Mouse (Mus musculus) limb, embryonic 14.5 days (tissue): ENCODE data around the gene Alkbh5. TPM values are rescaled to one million over a fixed set of nuclear protein-coding genes. Genes with fewer than 3 reads are reported as not detected.
"Not testable (repeated sequence)": the region's sequence is repeated elsewhere in the genome, so short reads cannot be mapped to it uniquely, and the experiment has no call there.

Experiments
- ATAC-seq: fragments of 200-750 bp; cut with Nextera tagmentation; 2 replicates; pipeline ENCODE4 v1.8.0; 2017; ENCODE audit warnings: low read depth, moderate number of reproducible peaks, moderate TSS enrichment; ENCODE audit not compliant: low FRiP score
- DNase-seq: peaks from one replicate; pipeline ENCODE4 v3.0.0-alpha.2; 2015; ENCODE audit warnings: low spot score
- H3K27ac ChIP-seq: fragments of 300-500 bp; sonication (generic); replicated peaks from 2 replicates; pipeline ENCODE4 v1.5.1; 2014; ENCODE audit warnings: low read depth, mild to moderate bottlenecking, low read length, moderate library complexity, mixed read lengths
- H3K27me3 ChIP-seq: fragments of 300-500 bp; sonication (generic); 2 replicates; pipeline ENCODE4 v1.6.1; 2014; ENCODE audit warnings: low read length, mixed read lengths; ENCODE audit not compliant: control insufficient read depth, insufficient read depth
- H3K36me3 ChIP-seq: fragments of 300-500 bp; sonication (generic); 2 replicates; pipeline ENCODE4 v1.6.1; 2014; ENCODE audit warnings: mild to moderate bottlenecking, low read length, moderate library complexity, mixed read lengths; ENCODE audit not compliant: control insufficient read depth, insufficient read depth
- H3K4me1 ChIP-seq: fragments of 300-500 bp; sonication (generic); 2 replicates; pipeline ENCODE4 v1.6.1; 2014; ENCODE audit warnings: antibody characterized with exemption, low read length, mixed read lengths; ENCODE audit not compliant: control insufficient read depth, insufficient read depth
- H3K4me2 ChIP-seq: fragments of 300-500 bp; sonication (generic); replicated peaks from 2 replicates; pipeline ENCODE4 v1.6.1; 2014; ENCODE audit warnings: low read depth, mild to moderate bottlenecking, low read length, moderate library complexity; ENCODE audit not compliant: severe bottlenecking
- H3K4me3 ChIP-seq: fragments of 300-500 bp; sonication (generic); replicated peaks from 2 replicates; pipeline ENCODE4 v1.5.1; 2014; ENCODE audit warnings: low read length
- H3K9ac ChIP-seq: fragments of 300-500 bp; sonication (generic); 2 replicates; pipeline ENCODE4 v1.6.1; 2014; ENCODE audit warnings: mild to moderate bottlenecking, low read depth, low read length, moderate library complexity; ENCODE audit not compliant: severe bottlenecking
- H3K9me3 ChIP-seq: fragments of 300-500 bp; sonication (generic); 2 replicates; pipeline ENCODE4 v1.6.1; 2016; ENCODE audit warnings: low read length; ENCODE audit not compliant: control insufficient read depth
- POLR2A ChIP-seq: fragments of 200-500 bp; IDR thresholded peaks from 2 replicates; pipeline ENCODE4 v1.8.0; 2012; ENCODE audit warnings: inconsistent platforms, mild to moderate bottlenecking, moderate library complexity, borderline replicate concordance; ENCODE audit not compliant: insufficient read depth, insufficient read length; ENCODE audit errors: extremely low read depth
- WGBS: fragments of 180-500 bp; shearing (Covaris S2); extraction: QIAGEN DNeasy Blood & Tissue Kit; methylation state at CpG from one replicate; pipeline ENCODE4 v1.1.7; 2014; 5-methylcytosine and 5-hydroxymethylcytosine counted together
- polyA plus RNA-seq, 2 experiments: library from polyadenylated mRNA; depleted of rRNA in 1 of 2; stranded (reverse) in 1 of 2; unstranded in 1 of 2; fragments of >200 nt; fragmentation: Nextera tagmentation in 1 of 2; extraction: Ambion mirVana in 1 of 2; gene quantifications; 2 replicates each; pipeline versions ENCODE4 v1.2.1 to v1.2.3; 2012 to 2014

The Alkbh5 gene
- polyA plus RNA-seq, 2 experiments: 19.3 to 30.2 TPM

DNA sequence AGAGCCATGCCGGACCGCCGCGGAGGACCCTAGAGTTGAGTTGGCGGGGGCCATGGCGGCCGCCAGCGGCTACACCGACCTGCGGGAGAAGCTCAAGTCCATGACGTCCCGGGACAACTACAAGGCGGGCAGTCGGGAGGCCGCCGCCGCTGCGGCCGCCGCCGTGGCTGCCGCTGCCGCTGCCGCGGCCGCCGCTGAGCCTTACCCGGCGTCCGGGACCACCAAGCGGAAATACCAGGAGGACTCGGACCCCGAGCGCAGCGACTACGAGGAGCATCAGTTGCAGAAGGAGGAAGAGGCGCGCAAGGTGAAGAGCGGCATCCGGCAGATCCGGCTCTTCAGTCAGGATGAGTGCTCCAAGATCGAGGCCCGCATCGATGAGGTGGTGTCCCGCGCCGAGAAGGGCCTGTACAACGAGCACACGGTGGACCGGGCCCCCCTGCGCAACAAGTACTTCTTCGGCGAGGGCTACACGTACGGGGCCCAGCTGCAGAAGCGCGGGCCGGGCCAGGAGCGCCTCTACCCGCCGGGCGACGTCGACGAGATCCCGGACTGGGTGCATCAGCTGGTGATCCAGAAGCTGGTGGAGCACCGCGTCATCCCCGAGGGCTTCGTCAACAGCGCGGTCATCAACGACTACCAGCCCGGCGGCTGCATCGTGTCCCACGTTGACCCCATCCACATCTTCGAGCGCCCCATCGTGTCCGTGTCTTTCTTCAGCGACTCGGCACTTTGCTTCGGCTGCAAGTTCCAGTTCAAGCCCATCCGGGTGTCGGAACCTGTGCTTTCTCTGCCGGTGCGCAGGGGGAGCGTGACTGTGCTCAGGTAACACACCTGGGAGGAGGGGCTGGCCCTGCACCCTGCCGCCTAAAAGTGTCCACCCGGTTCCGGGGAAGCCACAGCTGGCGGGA is 2.4 kb downstream of the Alkbh5 start:
- Histone ChIP-seq H3K27ac (peak overlapping the region; percentile 100), H3K4me1 (peaks cover 21% of the 10 kb centered on the region), H3K4me2 (peak overlapping the region; percentile 91), H3K4me3 (peak overlapping the region; percentile 95), H3K9ac (peak overlapping the region; percentile 89), H3K36me3 (peaks cover 30% of the 10 kb centered on the region), H3K27me3 (no peaks in the 10 kb centered on the region), H3K9me3 (no peaks in the 10 kb centered on the region)
- WGBS: under 1% methylated on average over 76 of the region's 93 CpGs
- no peak for TF ChIP-seq POLR2A
- DNase-seq (peak; percentile 9), ATAC-seq (peak; percentile 4; the same call in 1 of the 2 replicates)

DNA sequence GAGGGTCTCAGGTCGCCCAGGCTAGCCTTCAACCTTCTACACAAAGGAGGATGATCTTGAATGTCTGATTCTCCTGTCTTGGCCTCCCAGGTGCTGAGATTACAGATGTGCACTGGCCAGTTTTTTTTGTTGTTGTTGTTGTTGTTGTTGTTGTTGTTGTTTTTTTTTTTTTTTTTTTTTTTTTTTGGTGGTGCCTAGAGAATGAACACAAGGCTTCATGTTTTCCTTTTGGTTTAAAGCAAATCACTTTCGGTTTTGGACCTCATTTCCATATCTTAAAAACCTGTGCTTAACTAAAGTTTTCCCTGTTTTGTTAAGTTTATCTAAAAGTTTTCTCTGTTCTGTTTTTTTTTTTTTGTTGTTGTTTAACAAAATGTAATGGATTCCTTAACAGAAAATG is 3.4 kb downstream of the Alkbh5 start:
- 2% methylated on average over 2 of the region's 2 CpGs for WGBS

DNA sequence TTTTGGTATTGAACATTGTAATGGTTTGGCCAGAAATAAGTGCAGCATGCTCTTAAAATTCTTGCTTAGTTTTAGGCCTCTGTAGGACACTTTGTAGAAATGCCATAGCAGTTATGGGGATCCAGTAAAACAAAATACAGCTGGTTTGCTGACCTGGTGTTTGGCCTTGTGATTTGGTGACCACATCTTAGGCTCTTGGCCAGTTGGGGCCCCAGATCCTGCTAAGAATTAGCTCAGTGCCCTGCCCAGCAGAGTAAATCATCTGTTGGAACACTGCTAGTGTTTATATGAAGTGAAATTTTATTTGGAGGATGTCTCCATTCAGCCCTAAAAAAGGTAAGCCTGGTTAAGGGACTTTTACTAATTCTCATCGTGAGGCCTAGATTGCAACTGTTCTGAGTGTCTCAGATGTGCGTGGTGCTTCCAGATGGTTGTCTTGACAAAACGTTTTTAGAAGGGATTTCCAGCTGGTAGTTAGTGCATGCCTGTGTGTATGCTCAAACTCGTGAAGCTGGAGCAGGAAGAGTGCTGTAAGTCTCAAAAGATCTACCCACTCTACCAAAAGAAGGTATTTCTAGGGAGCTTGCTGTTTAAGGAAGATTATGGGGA is 3.9 kb downstream of the Alkbh5 start:
- Histone ChIP-seq H3K9me3 (no peaks in the 10 kb centered on the region), H3K9ac (peak overlapping the region; percentile 47), H3K27me3 (no peaks in the 10 kb centered on the region), H3K27ac (no peak overlapping the region), H3K4me1 (peaks cover 28% of the 10 kb centered on the region), H3K36me3 (peaks cover 39% of the 10 kb centered on the region), H3K4me2 (peak overlapping the region; percentile 91), H3K4me3 (peak overlapping the region; percentile 95)
- no peak for DNase-seq
- WGBS: 8% methylated on average over 4 of the region's 4 CpGs
- no peak for TF ChIP-seq POLR2A
- ATAC-seq: no peak

More for the DNA sequence above, 3.4 kb downstream of the Alkbh5 start:
- no peak for ATAC-seq
- Histone ChIP-seq H3K27me3 (no peaks in the 10 kb centered on the region), H3K36me3 (peaks cover 37% of the 10 kb centered on the region), H3K4me2 (peak overlapping the region; percentile 91), H3K4me3 (peak overlapping the region; percentile 95), H3K27ac (no peak overlapping the region), H3K4me1 (peaks cover 28% of the 10 kb centered on the region), H3K9me3 (no peaks in the 10 kb centered on the region), H3K9ac (peak overlapping the region; percentile 89)
- no peak for DNase-seq
- no peak for TF ChIP-seq POLR2A

DNA sequence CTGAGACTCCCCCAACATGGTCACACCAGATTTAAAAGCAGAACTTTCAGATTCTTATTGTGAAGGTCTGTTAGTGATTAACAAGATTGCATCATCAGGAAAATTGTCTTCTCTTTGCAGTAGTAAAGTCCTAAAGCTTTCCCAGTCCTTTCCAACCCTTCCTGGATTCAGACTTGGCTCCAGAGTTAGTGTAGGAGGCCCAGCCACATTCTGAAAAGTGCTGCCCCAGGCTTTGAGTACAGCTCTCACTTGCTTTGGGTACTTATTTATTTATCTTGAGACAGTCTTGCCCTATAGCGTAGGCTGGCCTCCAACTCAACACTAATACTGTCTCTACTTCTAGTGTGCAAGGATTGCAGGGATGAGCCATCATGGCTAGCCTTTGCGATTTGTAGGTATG is 4.6 kb downstream of the Alkbh5 start:
- no peak overlapping the region for H3K27ac ChIP-seq
- H3K4me1 ChIP-seq: peaks cover 28% of the 10 kb centered on the region
- 65% methylated on average over 2 of the region's 2 CpGs for WGBS
- no peak for DNase-seq
- no peak for ATAC-seq
- peak overlapping the region; percentile 47 for H3K9ac ChIP-seq
- H3K4me2 ChIP-seq: peak overlapping the region; percentile 91
- H3K4me3 ChIP-seq: peak overlapping the region; percentile 95
- TF ChIP-seq POLR2A: no peak
- H3K9me3 ChIP-seq: no peaks in the 10 kb centered on the region
- H3K36me3 ChIP-seq: peaks cover 39% of the 10 kb centered on the region
- H3K27me3 ChIP-seq: no peaks in the 10 kb centered on the region

DNA sequence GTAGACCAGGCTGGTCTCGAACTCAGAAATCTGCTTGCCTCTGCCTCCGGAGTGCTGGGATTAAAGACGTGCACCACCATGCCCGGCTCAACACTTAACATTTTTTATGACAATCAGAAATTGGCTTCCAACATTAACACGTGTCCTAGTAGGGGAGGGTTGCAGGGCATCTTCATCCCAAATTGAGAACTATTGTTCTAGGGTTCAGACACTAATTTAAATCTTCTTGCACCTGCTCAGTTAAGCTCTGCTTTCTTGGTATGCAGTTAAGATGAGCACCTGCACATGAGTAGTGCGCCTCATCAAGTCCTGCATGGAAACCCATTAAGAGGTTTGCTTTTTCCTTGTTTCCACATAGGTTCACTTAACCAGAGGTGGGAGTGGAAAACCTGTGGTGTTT is 5.7 kb downstream of the Alkbh5 start:
- Histone ChIP-seq H3K27me3 (no peaks in the 10 kb centered on the region), H3K4me2 (no peak overlapping the region; the same call in 1 of the 2 replicates), H3K9me3 (no peaks in the 10 kb centered on the region), H3K4me1 (peaks cover 23% of the 10 kb centered on the region), H3K36me3 (peaks cover 46% of the 10 kb centered on the region), H3K4me3 (no peak overlapping the region), H3K9ac (no peak overlapping the region), H3K27ac (no peak overlapping the region)
- ATAC-seq (no peak), DNase-seq (no peak)
- 88% methylated on average over 6 of the region's 6 CpGs for WGBS
- no peak for TF ChIP-seq POLR2A

DNA sequence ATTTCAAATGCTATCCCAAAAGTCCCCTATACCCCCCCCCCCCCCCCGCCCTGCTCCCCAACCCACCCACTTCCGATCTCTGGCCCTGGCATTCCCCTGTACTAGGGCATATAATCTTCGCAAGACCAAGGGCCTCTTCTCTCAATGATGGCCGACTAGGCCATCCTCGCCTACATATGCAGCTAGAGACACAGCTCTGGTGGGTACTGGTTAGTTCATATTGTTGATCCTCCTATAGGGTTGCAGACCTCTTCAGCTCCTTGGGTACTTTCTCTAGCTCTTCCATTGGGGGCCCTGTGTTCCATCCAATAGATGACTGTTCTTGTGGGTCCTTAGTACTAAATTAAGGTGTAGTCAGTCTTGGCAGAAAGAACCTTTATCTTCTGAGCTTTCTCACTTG is 7.0 kb downstream of the Alkbh5 start:
- ATAC-seq, H3K4me3 ChIP-seq, H3K4me2 ChIP-seq, DNase-seq, H3K27me3 ChIP-seq, H3K27ac ChIP-seq, H3K9ac ChIP-seq, H3K9me3 ChIP-seq: not testable (repeated sequence)
- WGBS: 83% methylated on average over 4 of the region's 5 CpGs
- H3K36me3 ChIP-seq: peaks cover 60% of the 10 kb centered on the region
- H3K4me1 ChIP-seq: peaks cover 23% of the 10 kb centered on the region
